Mouse (Mus musculus) limb, embryonic 14.5 days (tissue): ENCODE data around the gene Supt6. TPM values are rescaled to one million over a fixed set of nuclear protein-coding genes. Genes with fewer than 3 reads are reported as not detected.

Experiments
- ATAC-seq: fragments of 200-750 bp; cut with Nextera tagmentation; 2 replicates; pipeline ENCODE4 v1.8.0; 2017; ENCODE audit warnings: low read depth, moderate number of reproducible peaks, moderate TSS enrichment; ENCODE audit not compliant: low FRiP score
- DNase-seq: peaks from one replicate; pipeline ENCODE4 v3.0.0-alpha.2; 2015; ENCODE audit warnings: low spot score
- H3K27ac ChIP-seq: fragments of 300-500 bp; sonication (generic); replicated peaks from 2 replicates; pipeline ENCODE4 v1.5.1; 2014; ENCODE audit warnings: low read depth, mild to moderate bottlenecking, low read length, moderate library complexity, mixed read lengths
- H3K27me3 ChIP-seq: fragments of 300-500 bp; sonication (generic); 2 replicates; pipeline ENCODE4 v1.6.1; 2014; ENCODE audit warnings: low read length, mixed read lengths; ENCODE audit not compliant: control insufficient read depth, insufficient read depth
- H3K36me3 ChIP-seq: fragments of 300-500 bp; sonication (generic); 2 replicates; pipeline ENCODE4 v1.6.1; 2014; ENCODE audit warnings: mild to moderate bottlenecking, low read length, moderate library complexity, mixed read lengths; ENCODE audit not compliant: control insufficient read depth, insufficient read depth
- H3K4me1 ChIP-seq: fragments of 300-500 bp; sonication (generic); 2 replicates; pipeline ENCODE4 v1.6.1; 2014; ENCODE audit warnings: antibody characterized with exemption, low read length, mixed read lengths; ENCODE audit not compliant: control insufficient read depth, insufficient read depth
- H3K4me2 ChIP-seq: fragments of 300-500 bp; sonication (generic); replicated peaks from 2 replicates; pipeline ENCODE4 v1.6.1; 2014; ENCODE audit warnings: low read depth, mild to moderate bottlenecking, low read length, moderate library complexity; ENCODE audit not compliant: severe bottlenecking
- H3K4me3 ChIP-seq: fragments of 300-500 bp; sonication (generic); replicated peaks from 2 replicates; pipeline ENCODE4 v1.5.1; 2014; ENCODE audit warnings: low read length
- H3K9ac ChIP-seq: fragments of 300-500 bp; sonication (generic); 2 replicates; pipeline ENCODE4 v1.6.1; 2014; ENCODE audit warnings: mild to moderate bottlenecking, low read depth, low read length, moderate library complexity; ENCODE audit not compliant: severe bottlenecking
- H3K9me3 ChIP-seq: fragments of 300-500 bp; sonication (generic); 2 replicates; pipeline ENCODE4 v1.6.1; 2016; ENCODE audit warnings: low read length; ENCODE audit not compliant: control insufficient read depth
- POLR2A ChIP-seq: fragments of 200-500 bp; IDR thresholded peaks from 2 replicates; pipeline ENCODE4 v1.8.0; 2012; ENCODE audit warnings: inconsistent platforms, mild to moderate bottlenecking, moderate library complexity, borderline replicate concordance; ENCODE audit not compliant: insufficient read depth, insufficient read length; ENCODE audit errors: extremely low read depth
- WGBS: fragments of 180-500 bp; shearing (Covaris S2); extraction: QIAGEN DNeasy Blood & Tissue Kit; methylation state at CpG from one replicate; pipeline ENCODE4 v1.1.7; 2014; 5-methylcytosine and 5-hydroxymethylcytosine counted together
- polyA plus RNA-seq, 2 experiments: library from polyadenylated mRNA; depleted of rRNA in 1 of 2; stranded (reverse) in 1 of 2; unstranded in 1 of 2; fragments of >200 nt; fragmentation: Nextera tagmentation in 1 of 2; extraction: Ambion mirVana in 1 of 2; gene quantifications; 2 replicates each; pipeline versions ENCODE4 v1.2.1 to v1.2.3; 2012 to 2014

The Supt6 gene
- polyA plus RNA-seq, 2 experiments: 27.7 to 30.6 TPM

DNA sequence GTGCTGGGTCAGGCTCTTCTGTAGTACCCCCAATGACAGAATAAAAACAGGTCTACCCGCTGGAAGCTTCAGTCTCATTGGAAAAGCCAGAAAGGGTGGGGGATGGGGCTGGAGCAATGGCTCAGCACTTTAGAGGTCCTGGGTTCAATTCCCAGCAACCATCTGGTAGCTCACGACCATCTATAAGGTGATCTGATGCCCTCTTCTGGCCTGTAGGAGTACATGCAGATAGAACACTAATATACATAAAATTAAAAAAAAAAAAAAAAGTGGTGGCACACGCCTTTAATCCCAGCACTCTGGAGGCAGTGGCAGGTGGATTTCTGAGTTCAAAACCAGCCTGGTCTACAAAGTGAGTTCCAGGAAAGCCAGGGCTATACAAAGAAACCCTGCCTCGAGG, 74.5 kb downstream of the Supt6 start:
- Histone ChIP-seq H3K27me3 (no peaks in the 10 kb centered on the region), H3K36me3 (peaks cover 6% of the 10 kb centered on the region; the same call in 1 of the 2 replicates), H3K27ac (no peak overlapping the region), H3K4me3 (no peak overlapping the region), H3K9ac (no peak overlapping the region), H3K4me1 (peaks cover 9% of the 10 kb centered on the region), H3K4me2 (no peak overlapping the region), H3K9me3 (no peaks in the 10 kb centered on the region)
- no peak for TF ChIP-seq POLR2A
- ATAC-seq (no peak), DNase-seq (no peak)
- WGBS: 68% methylated on average over 4 of the region's 4 CpGs

DNA sequence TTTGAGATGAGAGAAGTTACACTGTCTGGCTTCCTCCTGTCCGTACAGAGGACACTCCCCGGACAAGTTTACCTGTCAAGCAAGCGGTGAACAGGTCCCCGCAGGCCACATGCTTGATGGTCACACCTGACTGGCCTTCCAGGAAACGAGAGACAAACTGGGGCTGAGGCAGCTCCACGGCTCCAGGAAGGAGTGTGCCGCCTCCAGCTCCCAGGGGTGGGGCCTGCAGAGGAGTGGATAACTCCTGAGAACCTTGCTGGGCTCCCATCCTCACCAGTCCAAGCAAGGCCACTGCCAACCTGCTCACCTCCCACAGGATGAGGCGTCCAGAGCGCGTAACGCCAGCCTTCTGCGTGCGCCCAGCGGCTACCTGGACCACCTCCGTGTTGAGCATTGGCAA, 75.5 kb downstream of the Supt6 start:
- H3K27me3 ChIP-seq: no peaks in the 10 kb centered on the region
- H3K27ac ChIP-seq: no peak overlapping the region
- H3K36me3 ChIP-seq: peaks cover 6% of the 10 kb centered on the region; the same call in 1 of the 2 replicates
- 85% methylated on average over 15 of the region's 15 CpGs for WGBS
- DNase-seq: no peak
- H3K4me1 ChIP-seq: peaks cover 12% of the 10 kb centered on the region
- H3K9me3 ChIP-seq: no peaks in the 10 kb centered on the region
- TF ChIP-seq POLR2A: no peak
- no peak for ATAC-seq
- H3K4me3 ChIP-seq: no peak overlapping the region
- H3K4me2 ChIP-seq: no peak overlapping the region
- H3K9ac ChIP-seq: no peak overlapping the region

DNA sequence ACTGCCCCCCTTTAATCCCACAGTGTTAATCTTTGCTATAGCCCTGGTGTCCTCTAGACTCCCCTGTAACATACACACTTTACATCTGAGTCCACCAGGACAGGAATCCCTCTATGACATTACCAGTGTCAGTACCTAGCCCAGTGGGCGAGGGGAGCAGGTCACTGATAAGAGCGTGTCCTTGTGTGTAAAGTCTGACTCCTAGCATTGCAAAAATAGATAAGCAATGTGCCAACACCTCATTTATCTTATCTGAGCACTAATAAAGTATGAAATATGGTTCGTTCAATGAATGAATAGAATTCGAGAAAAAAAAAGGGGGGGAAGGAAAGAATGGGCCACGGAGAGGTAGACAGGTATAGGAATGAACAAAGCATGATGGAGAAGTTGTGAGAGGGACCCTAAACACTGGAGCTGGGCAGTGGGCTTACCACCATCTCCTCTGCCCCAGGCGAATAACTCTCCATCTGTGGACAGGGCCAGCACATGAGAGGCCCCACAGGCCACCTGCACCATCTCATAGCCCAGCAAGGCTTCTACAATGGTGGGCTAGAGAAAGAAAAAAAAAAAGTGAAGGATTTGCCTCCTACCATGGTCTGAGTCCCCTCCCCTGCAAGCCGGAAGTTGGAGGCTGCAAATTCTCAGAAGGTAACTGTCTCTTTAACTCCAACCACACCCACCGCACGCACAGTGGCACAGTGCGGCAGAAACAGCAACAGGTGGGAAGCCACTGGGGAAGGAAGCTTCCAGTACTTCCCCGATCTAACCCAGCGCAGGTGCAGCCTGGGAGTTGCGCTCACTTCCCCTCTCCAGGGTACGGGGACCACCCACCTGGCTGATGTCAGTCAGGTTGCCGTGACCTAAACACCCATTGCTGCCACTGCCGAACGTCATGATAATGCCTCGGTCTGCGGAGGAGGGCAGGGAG, 77.0 kb downstream of the Supt6 start:
- peaks cover 12% of the 10 kb centered on the region for H3K4me1 ChIP-seq
- peaks cover 6% of the 10 kb centered on the region; the same call in 1 of the 2 replicates for H3K36me3 ChIP-seq
- H3K9ac ChIP-seq: no peak overlapping the region
- H3K4me3 ChIP-seq: no peak overlapping the region
- no peak overlapping the region for H3K27ac ChIP-seq
- H3K27me3 ChIP-seq: no peaks in the 10 kb centered on the region
- ATAC-seq: no peak
- no peak for TF ChIP-seq POLR2A
- no peak for DNase-seq
- 58% methylated on average over 19 of the region's 19 CpGs for WGBS
- H3K4me2 ChIP-seq: no peak overlapping the region
- no peaks in the 10 kb centered on the region for H3K9me3 ChIP-seq

DNA sequence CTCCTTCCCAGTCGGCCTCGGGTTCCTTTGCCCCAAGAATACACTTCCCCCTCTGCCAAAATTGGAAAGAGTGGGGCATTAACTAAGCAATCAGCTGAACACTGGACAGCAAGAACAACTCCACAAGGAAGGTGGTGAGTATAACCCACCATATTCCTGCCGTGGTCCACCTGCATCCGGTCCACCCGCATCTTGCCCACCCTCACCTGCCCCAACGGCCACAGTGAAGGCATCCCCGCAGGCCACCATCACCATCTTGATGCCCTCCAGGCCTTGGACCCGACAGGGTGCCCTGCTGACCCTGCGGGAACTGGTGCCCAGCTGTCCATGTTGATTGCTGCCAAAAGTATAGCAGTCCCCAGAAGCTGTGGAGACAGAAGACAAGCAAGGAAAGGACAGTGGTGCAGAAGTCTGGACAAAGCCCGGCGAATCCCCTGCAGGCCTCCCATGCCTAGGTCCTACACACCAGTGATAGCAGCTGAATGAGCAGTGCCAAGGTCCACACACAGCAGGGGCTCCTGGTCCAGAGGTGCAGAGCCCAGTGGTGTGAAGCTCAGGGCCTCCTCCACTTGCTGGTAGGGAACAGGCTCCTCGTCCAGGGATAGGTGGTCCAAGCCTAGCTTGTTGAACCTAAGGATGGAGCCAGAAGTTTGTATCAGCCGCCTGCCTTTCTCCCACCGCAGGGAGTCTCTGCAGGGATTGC, 78.4 kb downstream of the Supt6 start:
- Histone ChIP-seq H3K27ac (no peak overlapping the region), H3K9ac (no peak overlapping the region), H3K4me3 (no peak overlapping the region), H3K27me3 (no peaks in the 10 kb centered on the region), H3K36me3 (peaks cover 8% of the 10 kb centered on the region), H3K4me1 (peaks cover 25% of the 10 kb centered on the region), H3K9me3 (no peaks in the 10 kb centered on the region), H3K4me2 (no peak overlapping the region)
- ATAC-seq: no peak
- no peak for DNase-seq
- WGBS: 90% methylated on average over 14 of the region's 14 CpGs
- TF ChIP-seq POLR2A: no peak

DNA sequence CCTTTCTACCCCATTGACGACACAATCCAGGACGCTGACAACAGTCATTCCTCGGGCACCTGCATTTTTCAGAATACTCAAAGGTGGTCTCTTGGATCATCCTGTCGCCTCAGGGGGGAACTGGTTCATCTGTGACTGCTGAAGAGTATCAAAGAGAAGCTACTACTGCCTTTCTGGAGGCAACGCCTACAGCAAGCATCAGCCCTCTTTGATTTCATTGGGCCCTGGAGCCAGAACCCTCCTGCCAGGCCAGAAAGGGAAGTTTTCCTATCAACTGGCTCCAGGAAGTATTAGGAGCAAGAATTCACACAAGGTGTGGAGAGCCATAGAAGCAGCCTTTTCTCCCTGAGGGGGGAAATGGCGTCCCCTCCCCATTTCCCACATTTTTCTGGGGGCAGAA, 79.1 kb downstream of the Supt6 start:
- Histone ChIP-seq H3K27ac (0 out of 2 replicates have a peak overlapping the region, but pooled peaks have one; percentile 97), H3K9me3 (no peaks in the 10 kb centered on the region), H3K4me1 (peaks cover 32% of the 10 kb centered on the region), H3K27me3 (no peaks in the 10 kb centered on the region), H3K4me2 (peak overlapping the region; percentile 82; the same call in 1 of the 2 replicates), H3K9ac (no peak overlapping the region), H3K36me3 (peaks cover 13% of the 10 kb centered on the region), H3K4me3 (no peak overlapping the region)
- no peak for ATAC-seq
- no peak for DNase-seq
- no peak for TF ChIP-seq POLR2A
- WGBS: 61% methylated on average over 6 of the region's 6 CpGs
